Mouse (Mus musculus): ENCODE results near the gene Lhfp. TPM values are rescaled to one million over a fixed set of nuclear protein-coding genes. Genes with fewer than 3 reads are reported as not detected.

Lhfp gene
- polyA plus RNA-seq, 1 experiment from 2014 or later: 49.8 TPM

- WGBS: 92% methylated on average over 3 of the region's 3 CpGs
- H3K4me3 ChIP-seq (ENCODE audit: low read depth, low read length): no peak overlapping the region
- no peak overlapping the region for H3K4me2 ChIP-seq
- DNase-seq (ENCODE audit: low spot score, missing footprints) (no peak), ATAC-seq (ENCODE audit: low FRiP score) (no peak)
- H3K36me3 ChIP-seq (ENCODE audit: control insufficient read depth, insufficient read depth, low read length): no peaks in the 10 kb centered on the region
- H3K9me3 ChIP-seq (ENCODE audit: control insufficient read depth, low read length): no peaks in the 10 kb centered on the region
- no peaks in the 10 kb centered on the region for H3K27me3 ChIP-seq (ENCODE audit: control insufficient read depth, insufficient read depth, low read length)
- H3K27ac ChIP-seq (ENCODE audit: low read depth, low read length): no peak overlapping the region
- H3K4me1 ChIP-seq (ENCODE audit: control insufficient read depth, insufficient read depth, low read length): no peaks in the 10 kb centered on the region
- no peak overlapping the region for H3K9ac ChIP-seq (ENCODE audit: low read length)
These were observed 33.4 kb downstream of the Lhfp start for GRCm38 (mm10) chr3:53074761-53075160.

- Histone ChIP-seq H3K27me3 (ENCODE audit: control insufficient read depth, insufficient read depth, low read length) (no peaks in the 10 kb centered on the region), H3K9me3 (ENCODE audit: control insufficient read depth, low read length) (no peaks in the 10 kb centered on the region), H3K9ac (ENCODE audit: low read length) (no peak overlapping the region), H3K4me2 (no peak overlapping the region), H3K4me1 (ENCODE audit: control insufficient read depth, insufficient read depth, low read length) (no peaks in the 10 kb centered on the region), H3K36me3 (ENCODE audit: control insufficient read depth, insufficient read depth, low read length) (no peaks in the 10 kb centered on the region), H3K4me3 (ENCODE audit: low read depth, low read length) (no peak overlapping the region), H3K27ac (ENCODE audit: low read depth, low read length) (no peak overlapping the region)
- DNase-seq (ENCODE audit: low spot score, missing footprints) (no peak), ATAC-seq (ENCODE audit: low FRiP score) (no peak)
- 93% methylated on average over 6 of the region's 6 CpGs for WGBS
These were observed 39.0 kb downstream of the Lhfp start for GRCm38 (mm10) chr3:53080286-53080685.

GRCm38 (mm10) chr3:53080710-53081109 is 39.4 kb downstream of the Lhfp start:
- Histone ChIP-seq H3K9me3 (ENCODE audit: control insufficient read depth, low read length) (no peaks in the 10 kb centered on the region), H3K36me3 (ENCODE audit: control insufficient read depth, insufficient read depth, low read length) (no peaks in the 10 kb centered on the region), H3K9ac (ENCODE audit: low read length) (no peak overlapping the region), H3K4me3 (ENCODE audit: low read depth, low read length) (no peak overlapping the region), H3K4me2 (no peak overlapping the region), H3K27ac (ENCODE audit: low read depth, low read length) (no peak overlapping the region), H3K4me1 (ENCODE audit: control insufficient read depth, insufficient read depth, low read length) (no peaks in the 10 kb centered on the region), H3K27me3 (ENCODE audit: control insufficient read depth, insufficient read depth, low read length) (no peaks in the 10 kb centered on the region)
- 94% methylated on average over 8 of the region's 8 CpGs for WGBS
- peak; percentile 31 for DNase-seq (ENCODE audit: low spot score, missing footprints)
- no peak for ATAC-seq (ENCODE audit: low FRiP score)

GRCm38 (mm10) chr3:53083717-53084116 is 42.4 kb downstream of the Lhfp start:
- Histone ChIP-seq H3K27ac (ENCODE audit: low read depth, low read length) (no peak overlapping the region), H3K4me1 (ENCODE audit: control insufficient read depth, insufficient read depth, low read length) (no peaks in the 10 kb centered on the region), H3K9ac (ENCODE audit: low read length) (no peak overlapping the region), H3K4me2 (no peak overlapping the region), H3K4me3 (ENCODE audit: low read depth, low read length) (no peak overlapping the region), H3K9me3 (ENCODE audit: control insufficient read depth, low read length) (no peaks in the 10 kb centered on the region), H3K36me3 (ENCODE audit: control insufficient read depth, insufficient read depth, low read length) (no peaks in the 10 kb centered on the region), H3K27me3 (ENCODE audit: control insufficient read depth, insufficient read depth, low read length) (no peaks in the 10 kb centered on the region)
- WGBS: 92% methylated on average over 5 of the region's 5 CpGs
- no peak for ATAC-seq (ENCODE audit: low FRiP score)
- DNase-seq (ENCODE audit: low spot score, missing footprints): peak; percentile 47

GRCm38 (mm10) chr3:53084806-53085205 is 43.5 kb downstream of the Lhfp start:
- DNase-seq (ENCODE audit: low spot score, missing footprints) (peak; percentile 8), ATAC-seq (ENCODE audit: low FRiP score) (no peak)
- 90% methylated on average over 8 of the region's 8 CpGs for WGBS
- no peak overlapping the region for H3K4me2 ChIP-seq
- no peak overlapping the region for H3K4me3 ChIP-seq (ENCODE audit: low read depth, low read length)
- no peaks in the 10 kb centered on the region for H3K27me3 ChIP-seq (ENCODE audit: control insufficient read depth, insufficient read depth, low read length)
- H3K27ac ChIP-seq (ENCODE audit: low read depth, low read length): no peak overlapping the region
- no peak overlapping the region for H3K9ac ChIP-seq (ENCODE audit: low read length)
- no peaks in the 10 kb centered on the region for H3K36me3 ChIP-seq (ENCODE audit: control insufficient read depth, insufficient read depth, low read length)
- H3K4me1 ChIP-seq (ENCODE audit: control insufficient read depth, insufficient read depth, low read length): no peaks in the 10 kb centered on the region
- H3K9me3 ChIP-seq (ENCODE audit: control insufficient read depth, low read length): no peaks in the 10 kb centered on the region

GRCm38 (mm10) chr3:53086481-53087155 is 45.3 kb downstream of the Lhfp start:
- DNase-seq (ENCODE audit: low spot score, missing footprints): peak; percentile 56
- Histone ChIP-seq H3K9me3 (ENCODE audit: control insufficient read depth, low read length) (no peaks in the 10 kb centered on the region), H3K4me3 (ENCODE audit: low read depth, low read length) (no peak overlapping the region), H3K27me3 (ENCODE audit: control insufficient read depth, insufficient read depth, low read length) (no peaks in the 10 kb centered on the region), H3K9ac (ENCODE audit: low read length) (no peak overlapping the region), H3K27ac (ENCODE audit: low read depth, low read length) (no peak overlapping the region), H3K36me3 (ENCODE audit: control insufficient read depth, insufficient read depth, low read length) (no peaks in the 10 kb centered on the region), H3K4me1 (ENCODE audit: control insufficient read depth, insufficient read depth, low read length) (no peaks in the 10 kb centered on the region), H3K4me2 (no peak overlapping the region)
- ATAC-seq (ENCODE audit: low FRiP score): no peak
- 89% methylated on average over 7 of the region's 7 CpGs for WGBS

DNA sequence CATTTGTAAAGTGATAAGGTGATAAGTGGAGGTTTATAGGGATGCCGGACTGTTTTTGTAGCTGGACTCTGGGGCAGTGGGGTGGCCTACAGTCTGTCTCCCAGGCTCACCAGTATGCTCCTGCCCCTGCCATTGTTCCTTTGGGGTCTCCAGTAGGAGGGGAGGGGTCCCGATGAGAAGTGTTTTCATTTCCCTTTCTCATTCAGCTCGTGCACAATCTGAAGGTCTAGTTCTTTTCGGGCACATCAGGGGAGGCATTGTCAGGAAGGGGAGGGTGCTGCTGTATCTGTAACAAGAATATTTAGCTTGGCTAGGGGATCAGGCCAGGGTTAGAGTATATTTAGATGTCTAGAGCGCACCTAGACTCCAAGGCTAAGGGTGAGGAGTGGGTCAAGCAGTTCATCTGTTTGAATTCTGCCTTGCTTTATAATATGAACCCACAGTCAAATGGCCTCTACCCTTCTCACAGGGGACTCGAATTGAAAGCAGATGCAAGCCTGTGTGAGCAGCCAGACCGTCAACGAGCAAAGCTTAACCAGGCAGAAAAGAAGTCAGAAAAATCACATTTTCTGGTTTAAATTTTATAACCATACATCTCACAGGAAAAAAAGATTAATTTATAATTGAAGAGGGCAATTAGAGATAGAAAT is 46.0 kb downstream of the Lhfp start:
- ATAC-seq (ENCODE audit: low FRiP score) (no peak), DNase-seq (ENCODE audit: low spot score, missing footprints) (peak; percentile 81)
- H3K4me2 ChIP-seq: no peak overlapping the region
- H3K9ac ChIP-seq (ENCODE audit: low read length): no peak overlapping the region
- no peaks in the 10 kb centered on the region for H3K9me3 ChIP-seq (ENCODE audit: control insufficient read depth, low read length)
- 64% methylated on average over 8 of the region's 8 CpGs for WGBS
- no peak overlapping the region for H3K27ac ChIP-seq (ENCODE audit: low read depth, low read length)
- no peaks in the 10 kb centered on the region for H3K36me3 ChIP-seq (ENCODE audit: control insufficient read depth, insufficient read depth, low read length)
- no peaks in the 10 kb centered on the region for H3K4me1 ChIP-seq (ENCODE audit: control insufficient read depth, insufficient read depth, low read length)
- H3K27me3 ChIP-seq (ENCODE audit: control insufficient read depth, insufficient read depth, low read length): no peaks in the 10 kb centered on the region
- no peak overlapping the region for H3K4me3 ChIP-seq (ENCODE audit: low read depth, low read length)

DNA sequence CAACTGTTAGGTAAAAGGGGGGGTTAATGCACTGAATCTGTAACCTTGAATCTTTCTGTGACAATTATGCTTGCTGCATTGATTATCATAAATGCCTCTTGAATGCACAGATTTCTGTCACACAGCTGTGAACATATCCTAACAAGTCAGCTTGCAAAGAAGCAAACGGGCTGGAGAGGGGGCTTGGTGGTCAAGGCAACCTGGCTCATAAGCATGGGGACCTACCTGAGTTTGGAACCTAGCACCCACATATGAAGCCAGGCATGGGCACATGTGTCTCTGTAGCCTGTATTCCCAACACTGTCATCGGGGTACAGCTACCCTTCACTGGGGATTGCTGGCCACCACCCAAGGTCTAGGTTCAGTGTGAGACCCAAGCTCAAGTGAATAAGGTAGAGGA is 48.6 kb downstream of the Lhfp start:
- DNase-seq (ENCODE audit: low spot score, missing footprints) (peak; percentile 82), ATAC-seq (ENCODE audit: low FRiP score) (no peak)
- 81% methylated on average over 2 of the region's 2 CpGs for WGBS
- no peaks in the 10 kb centered on the region for H3K4me1 ChIP-seq (ENCODE audit: control insufficient read depth, insufficient read depth, low read length)
- H3K9ac ChIP-seq (ENCODE audit: low read length): no peak overlapping the region
- H3K4me3 ChIP-seq (ENCODE audit: low read depth, low read length): no peak overlapping the region
- no peaks in the 10 kb centered on the region for H3K9me3 ChIP-seq (ENCODE audit: control insufficient read depth, low read length)
- H3K27ac ChIP-seq (ENCODE audit: low read depth, low read length): no peak overlapping the region
- no peak overlapping the region for H3K4me2 ChIP-seq
- H3K36me3 ChIP-seq (ENCODE audit: control insufficient read depth, insufficient read depth, low read length): no peaks in the 10 kb centered on the region
- H3K27me3 ChIP-seq (ENCODE audit: control insufficient read depth, insufficient read depth, low read length): no peaks in the 10 kb centered on the region

DNA sequence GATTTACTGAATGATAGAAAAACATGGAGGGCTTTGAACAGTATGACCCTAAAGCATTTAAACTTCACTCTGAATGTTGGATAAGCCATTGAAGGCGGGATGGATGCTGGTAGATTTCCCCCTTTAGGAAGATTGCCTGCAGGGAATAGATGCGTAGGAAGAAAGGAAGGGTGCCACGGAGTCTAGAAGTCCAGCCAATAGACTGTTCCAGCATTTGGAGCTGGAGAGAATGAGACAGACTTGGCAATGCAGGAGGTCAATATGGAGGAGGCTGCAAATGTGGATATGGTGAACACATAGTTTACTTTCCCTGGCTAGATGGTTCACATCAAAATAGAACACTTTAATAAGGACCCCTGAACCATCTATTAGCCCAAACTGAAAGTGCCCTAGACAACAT is 58.9 kb downstream of the Lhfp start:
- Histone ChIP-seq H3K36me3 (ENCODE audit: control insufficient read depth, insufficient read depth, low read length) (no peaks in the 10 kb centered on the region), H3K4me1 (ENCODE audit: control insufficient read depth, insufficient read depth, low read length) (peaks cover 25% of the 10 kb centered on the region), H3K27ac (ENCODE audit: low read depth, low read length) (no peak overlapping the region), H3K4me2 (no peak overlapping the region), H3K4me3 (ENCODE audit: low read depth, low read length) (no peak overlapping the region), H3K9ac (ENCODE audit: low read length) (no peak overlapping the region), H3K9me3 (ENCODE audit: control insufficient read depth, low read length) (no peaks in the 10 kb centered on the region), H3K27me3 (ENCODE audit: control insufficient read depth, insufficient read depth, low read length) (no peaks in the 10 kb centered on the region; the same call in 1 of the 2 replicates)
- DNase-seq (ENCODE audit: low spot score, missing footprints) (no peak), ATAC-seq (ENCODE audit: low FRiP score) (no peak)
- WGBS: 95% methylated on average over 3 of the region's 3 CpGs

Measured in midbrain, embryonic 11.5 days (tissue).